Mouse (Mus musculus) frontal cortex, postnatal 36 days (tissue): ENCODE results near the gene Hydin.
"Not testable (repeated sequence)": the region's sequence is repeated elsewhere in the genome, so short reads cannot be mapped to it uniquely, and the experiment has no call there.

Source experiments
- DNase-seq, 2 experiments: peaks; one replicate each; pipeline ENCODE4 v3.0.0; 2022; ENCODE audit warnings: low spot score in 2 of 2

The Hydin gene

DNA sequence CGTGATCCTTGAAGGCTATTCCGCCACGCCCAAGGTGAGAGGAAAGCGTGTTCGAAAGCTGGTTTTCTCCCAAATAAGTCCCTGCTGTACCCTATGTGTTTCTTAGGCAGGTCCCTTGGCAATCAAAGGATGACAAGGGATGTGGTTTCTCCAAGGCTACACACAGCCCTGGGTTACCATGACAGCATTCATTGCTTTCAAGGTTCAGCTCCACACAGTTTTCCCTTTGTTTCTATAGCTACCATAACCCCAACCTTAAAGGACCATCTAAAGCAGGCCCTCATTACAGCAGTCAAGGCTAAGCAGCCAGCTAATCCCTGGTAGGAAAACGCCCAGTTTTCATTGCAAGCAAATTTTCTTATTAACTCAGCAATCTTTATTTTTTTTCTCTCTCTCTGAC lies 183.7 kb downstream of the Hydin start:
- DNase-seq = no peak

DNA sequence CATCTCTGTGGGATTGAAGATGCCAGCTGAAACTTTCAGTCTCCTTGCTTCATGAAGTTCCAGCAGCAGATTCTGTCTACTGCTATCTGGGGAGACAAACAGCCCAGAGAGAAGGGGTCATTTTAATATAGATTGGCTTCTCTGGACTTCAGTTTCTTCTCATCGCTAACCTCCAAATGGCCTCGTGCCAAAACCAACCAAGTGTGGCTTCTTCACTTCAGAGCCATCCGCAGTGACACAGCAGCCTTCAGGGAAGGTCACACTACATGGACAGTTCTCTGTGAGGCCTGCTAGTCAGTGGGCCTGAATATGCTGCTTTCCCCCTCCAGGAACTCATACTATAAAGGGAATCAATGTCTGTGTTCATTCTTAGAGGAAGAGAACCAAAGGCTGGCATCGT lies 187.7 kb downstream of the Hydin start:
- no peak for DNase-seq

DNA sequence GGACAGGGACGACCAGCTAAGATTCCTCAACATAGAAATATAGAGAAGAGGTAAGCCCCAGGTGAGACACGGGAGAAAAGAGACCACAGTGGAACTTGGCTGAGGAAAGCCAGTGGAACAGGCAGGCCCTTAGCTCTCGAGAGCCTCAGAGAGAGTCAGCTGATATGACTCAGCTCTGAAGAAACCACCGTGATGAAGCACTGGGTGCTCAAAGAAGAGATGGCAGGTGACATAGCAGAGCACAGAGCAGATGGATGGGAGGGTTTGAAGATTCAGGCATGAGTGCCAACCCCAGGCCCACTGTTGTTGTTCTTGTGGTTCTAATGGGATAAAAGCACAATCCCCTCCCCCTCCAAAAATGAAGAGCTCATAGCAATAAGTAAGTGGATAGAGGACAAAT lies 190.6 kb downstream of the Hydin start:
- no peak for DNase-seq

- no peak for DNase-seq
These were observed 195.9 kb downstream of the Hydin start for GRCm38 (mm10) chr8:110462627-110463208.

DNA sequence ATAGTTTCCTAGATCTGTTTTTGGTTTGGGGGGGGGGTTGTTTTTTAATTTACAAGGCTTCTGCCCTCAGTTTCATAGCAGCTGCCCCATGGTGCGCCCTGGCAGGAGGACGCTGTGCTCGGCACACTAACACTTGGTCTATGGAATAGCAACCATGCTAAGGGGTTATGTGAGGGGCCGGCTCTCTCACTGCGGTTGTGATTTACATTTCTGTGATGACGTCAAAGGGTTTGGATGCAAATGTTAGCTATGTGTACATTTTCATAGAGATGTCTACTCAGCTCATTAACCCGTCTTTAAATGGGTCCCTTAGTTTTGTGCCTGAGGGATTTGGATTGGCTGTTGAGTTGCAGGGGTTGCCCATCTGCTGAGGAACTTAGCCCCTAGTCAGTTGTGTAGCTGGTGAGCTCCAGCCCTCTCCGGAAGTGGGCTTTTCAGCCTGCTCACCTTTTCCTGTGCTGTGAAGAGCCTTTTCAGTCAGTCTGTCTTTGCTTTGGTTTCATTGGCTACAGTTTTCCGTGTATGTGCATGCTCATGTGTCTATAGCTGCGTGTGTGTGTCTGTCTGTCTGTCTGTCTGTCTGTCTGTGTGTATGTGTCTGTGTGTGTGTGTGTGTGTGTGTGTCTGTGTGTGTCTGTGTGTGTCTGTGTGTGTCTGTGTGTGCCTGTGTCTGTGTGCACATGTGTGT lies 197.1 kb downstream of the Hydin start:
- no peak for DNase-seq

DNA sequence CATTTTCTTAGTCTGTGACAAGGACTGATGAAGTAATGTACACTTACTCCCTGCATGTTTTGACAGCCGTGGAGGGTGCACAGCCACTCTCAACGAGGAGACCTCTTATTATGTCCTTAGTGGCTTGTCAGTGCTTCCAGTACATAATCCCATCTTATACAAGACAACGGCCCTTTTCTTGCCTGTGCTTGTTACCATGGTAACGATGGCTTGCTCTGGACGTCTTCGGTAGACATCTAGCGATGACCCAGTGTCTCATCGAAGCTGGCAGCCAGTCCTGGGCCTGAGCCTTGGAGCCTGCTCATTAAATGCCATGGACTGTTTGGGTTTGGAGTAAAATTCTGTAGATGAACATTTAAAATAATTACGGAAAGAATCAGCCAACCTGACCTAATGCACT lies 198.8 kb downstream of the Hydin start:
- DNase-seq = peak in 1 of 2 experiments; percentile 11

DNA sequence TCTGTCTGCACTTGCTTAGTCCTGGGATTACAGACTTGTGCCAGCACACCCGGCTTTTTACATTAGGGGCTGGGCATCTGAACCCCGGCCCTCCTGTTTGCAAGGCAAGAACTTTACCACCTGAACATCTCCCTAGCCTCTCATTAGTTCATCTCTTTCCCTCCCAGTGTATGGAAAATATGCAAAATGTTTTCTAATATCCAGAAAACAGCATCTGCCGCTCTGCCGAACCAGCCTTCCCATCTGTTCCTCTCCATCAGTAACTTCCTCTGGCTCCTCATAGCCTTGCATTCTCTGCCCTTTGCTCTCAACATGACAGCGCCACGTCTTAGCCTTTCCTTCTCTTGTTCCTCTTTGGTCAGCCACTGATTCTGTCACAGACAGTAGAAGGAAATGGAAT lies 210.5 kb downstream of the Hydin start:
- DNase-seq = no peak

DNA sequence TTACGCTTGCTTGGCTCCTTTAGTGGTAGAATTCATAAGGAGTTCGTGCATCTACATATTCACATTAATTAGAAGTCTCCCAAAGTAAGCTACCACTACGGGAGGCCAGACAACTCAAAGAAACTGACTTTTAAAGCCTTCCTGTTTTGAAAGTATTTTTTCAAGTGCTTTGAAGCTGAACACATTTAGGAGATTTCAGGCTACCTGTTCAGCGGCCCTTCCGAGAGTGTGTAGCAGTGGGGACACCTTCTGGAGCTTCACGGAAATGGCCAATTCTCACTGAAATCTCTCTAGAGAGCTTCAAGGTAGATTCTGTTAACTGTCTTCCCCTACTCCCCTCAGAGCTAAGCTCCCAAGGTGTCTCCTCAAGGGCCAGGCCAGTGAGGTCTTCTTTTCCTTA lies 211.8 kb downstream of the Hydin start:
- peak; percentile 57 to 68 for DNase-seq

DNA sequence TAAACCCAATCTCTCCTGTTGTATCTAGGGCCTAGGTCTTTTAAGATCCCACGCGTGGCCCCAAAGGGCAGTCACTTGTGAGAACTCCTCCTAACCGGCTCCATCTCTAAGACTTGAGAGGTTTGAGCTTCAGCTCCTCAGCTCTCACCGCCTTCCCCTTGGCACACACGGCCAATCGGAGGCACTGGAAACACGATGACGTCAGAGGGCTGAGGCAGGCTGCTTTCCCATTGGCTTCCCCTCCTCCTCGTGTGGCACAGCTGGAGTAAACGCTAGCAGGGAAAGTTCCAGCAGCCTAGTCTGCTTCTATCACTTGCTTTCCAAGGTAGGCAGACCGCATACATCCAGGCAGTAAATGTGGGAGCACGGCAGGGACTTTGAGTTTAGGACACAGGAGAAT lies 212.6 kb downstream of the Hydin start:
- DNase-seq = no peak

DNA sequence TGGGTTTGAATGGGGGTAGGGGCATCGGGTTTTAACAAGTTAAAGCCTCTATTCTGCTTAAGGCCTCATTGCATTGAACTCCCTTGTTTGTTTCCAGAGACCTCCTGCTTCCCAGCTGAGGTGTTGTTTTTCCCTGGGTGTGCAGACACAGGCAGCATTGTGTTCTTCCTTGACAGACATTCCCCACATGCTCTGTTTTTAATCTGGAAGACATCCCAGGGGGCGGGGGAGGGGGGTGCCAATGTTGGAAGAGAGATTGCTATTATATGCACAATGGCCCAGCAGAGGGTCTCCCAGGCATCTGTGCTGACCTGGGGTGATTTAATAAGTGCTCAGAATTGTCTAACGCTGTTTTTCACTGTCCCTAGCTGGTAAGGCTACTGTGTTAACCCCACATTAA lies 215.5 kb downstream of the Hydin start:
- no peak for DNase-seq

DNA sequence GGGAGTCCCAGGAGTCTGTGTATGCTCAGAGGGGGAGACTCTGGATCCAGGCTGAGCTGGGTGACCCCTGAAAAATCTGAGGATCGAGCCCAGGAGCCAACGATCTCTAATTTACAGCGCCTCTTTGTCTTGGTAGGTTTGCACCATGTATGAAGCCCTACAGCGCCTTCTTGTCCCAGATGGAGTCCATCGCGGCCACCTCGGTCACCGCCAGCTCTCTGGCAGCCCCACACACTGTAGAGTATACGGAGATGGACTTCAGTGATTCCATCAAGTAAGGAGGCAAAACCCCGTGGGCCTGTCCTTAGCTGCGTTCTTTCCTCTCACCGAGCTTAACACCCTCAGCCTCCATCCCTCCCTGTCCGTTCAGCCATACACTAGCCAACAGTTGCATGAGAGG lies 218.5 kb downstream of the Hydin start:
- no peak for DNase-seq

GRCm38 (mm10) chr8:110486020-110486419 lies 219.2 kb downstream of the Hydin start:
- DNase-seq = no peak

DNA sequence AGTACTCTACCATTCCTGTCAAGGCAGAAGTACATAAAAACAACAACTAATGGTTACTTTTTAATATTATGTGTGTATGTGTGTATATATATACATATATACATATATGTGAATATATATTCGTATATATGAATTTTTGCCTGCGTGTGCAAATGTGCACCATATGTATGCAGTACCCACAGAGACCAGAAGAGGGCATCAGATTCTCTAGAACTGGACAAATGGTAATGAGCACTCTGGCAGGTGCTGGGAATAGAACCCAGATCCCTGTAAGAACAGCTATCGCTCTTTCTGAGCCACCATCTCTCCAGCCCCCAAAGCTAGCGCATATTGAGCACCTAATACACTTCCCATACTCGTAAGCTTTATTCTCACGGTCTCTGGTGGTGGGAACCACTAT lies 220.9 kb downstream of the Hydin start:
- DNase-seq = no peak

GRCm38 (mm10) chr8:110489344-110489743 lies 222.6 kb downstream of the Hydin start:
- no peak for DNase-seq

DNA sequence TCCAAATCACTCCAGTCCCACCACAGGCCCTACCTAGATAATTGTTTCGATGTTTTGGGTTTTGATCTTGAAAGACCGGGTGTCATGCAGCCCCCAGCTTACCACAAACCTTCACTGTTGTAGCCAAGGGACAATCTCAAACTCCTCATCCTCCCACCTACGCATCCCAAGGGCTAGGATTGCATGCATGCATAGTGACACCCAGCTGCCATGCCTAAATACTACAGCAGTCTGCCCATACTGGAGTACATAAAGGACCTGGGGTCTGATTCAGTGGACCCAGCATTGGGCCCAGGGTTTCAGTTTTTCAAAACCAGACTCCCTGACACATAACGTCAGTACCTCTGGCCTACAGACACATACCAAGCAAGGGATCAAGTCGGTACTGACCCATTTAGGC lies 224.3 kb downstream of the Hydin start:
- no peak for DNase-seq

DNA sequence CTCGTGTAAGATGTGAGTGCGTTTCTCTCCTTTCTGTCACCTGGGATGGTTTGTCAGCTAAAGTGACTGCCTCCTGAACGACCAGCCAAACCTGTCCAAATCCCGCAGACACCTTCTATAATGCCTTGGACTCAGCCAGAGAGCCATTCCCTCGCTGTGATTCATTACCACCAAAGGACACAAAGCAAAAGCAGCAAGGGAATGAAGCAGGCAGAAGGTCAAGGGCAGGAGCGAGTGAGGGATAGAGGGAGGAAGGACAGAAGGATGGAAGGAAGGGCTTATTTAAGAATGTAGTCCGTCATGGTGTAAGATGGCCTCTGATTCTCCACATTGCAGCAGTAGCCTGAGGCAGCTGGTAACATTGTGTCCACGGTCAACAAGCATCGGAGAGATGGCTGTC lies 229.5 kb downstream of the Hydin start:
- DNase-seq = no peak

DNA sequence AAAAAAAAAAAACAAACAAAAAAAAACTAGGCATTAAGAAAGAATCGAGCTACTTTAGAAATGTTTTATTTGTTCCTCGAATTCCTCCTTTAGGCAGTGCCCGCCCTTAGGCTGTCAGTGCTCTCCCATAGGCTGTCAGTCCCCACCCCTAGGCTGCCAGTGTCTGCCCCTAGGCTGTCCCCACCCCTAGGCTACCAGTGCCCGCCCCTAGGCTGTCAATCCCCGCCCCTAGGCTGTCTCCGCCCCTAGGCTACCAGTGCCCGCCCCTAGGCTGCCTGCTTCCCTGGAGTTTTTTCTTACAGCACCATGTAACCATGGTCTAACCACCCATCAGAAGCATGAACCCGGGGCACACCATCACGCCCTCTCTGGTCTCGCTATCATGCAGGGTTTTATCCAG lies 233.5 kb downstream of the Hydin start:
- no peak for DNase-seq

GRCm38 (mm10) chr8:110500661-110501060 lies 233.9 kb downstream of the Hydin start:
- DNase-seq = no peak

DNA sequence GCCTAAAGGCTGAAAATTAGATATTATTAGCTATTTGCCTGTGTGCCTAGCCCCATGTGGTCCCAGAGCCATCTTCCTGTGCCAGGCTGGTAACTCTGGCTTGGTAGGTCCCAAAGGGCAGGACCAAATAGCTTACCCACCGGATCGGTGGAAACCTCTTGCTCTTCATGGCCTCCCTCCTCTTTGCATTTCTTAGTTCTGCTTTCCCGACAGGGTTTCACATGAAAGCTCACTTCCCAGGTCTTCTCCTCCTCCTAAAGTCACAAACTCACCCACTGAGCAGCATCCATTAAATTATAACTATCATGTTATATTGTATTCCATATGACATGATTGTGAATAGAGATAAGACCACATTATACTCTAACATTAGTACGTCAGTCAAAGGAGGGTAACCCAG lies 234.6 kb downstream of the Hydin start:
- DNase-seq = no peak

DNA sequence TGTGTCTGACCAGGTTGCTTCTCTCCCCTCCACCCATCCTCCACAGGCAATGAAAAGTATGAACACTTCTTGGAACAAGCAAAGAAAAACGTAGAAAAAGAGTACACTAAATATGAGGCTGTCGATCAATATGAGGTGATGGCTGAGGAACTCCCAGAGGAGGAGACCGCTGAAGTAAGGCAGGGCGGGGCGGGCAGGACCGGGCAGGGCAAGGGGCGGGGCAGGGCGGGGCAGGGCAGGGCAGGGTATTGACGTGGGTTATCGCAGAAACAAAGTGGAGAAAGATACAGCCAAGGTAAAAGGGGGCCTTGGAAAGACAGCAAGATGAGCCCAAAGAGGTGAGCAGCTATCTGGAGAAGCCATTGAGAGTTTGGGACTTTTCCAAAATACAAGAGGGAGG lies 236.1 kb downstream of the Hydin start:
- no peak for DNase-seq

DNA sequence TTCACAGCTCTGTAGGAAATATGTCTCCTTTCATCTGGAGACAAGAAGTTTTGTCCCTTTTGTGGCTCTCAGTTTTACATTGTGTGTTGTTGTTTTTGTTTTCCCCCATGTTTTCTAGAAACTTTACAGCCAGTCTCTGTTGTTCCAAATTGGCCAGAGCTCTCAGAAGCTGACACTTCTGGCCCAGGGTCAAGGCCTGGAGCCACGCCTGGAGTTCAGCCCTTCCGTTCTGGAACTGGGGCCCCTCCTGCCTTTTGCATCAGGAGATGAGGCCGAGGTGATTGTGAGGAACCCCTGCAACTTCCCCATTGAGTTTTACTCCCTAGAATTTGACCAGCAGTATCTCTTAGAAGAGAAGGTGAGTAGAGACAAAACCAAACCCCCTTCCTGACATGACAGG lies 242.0 kb downstream of the Hydin start:
- no peak for DNase-seq

DNA sequence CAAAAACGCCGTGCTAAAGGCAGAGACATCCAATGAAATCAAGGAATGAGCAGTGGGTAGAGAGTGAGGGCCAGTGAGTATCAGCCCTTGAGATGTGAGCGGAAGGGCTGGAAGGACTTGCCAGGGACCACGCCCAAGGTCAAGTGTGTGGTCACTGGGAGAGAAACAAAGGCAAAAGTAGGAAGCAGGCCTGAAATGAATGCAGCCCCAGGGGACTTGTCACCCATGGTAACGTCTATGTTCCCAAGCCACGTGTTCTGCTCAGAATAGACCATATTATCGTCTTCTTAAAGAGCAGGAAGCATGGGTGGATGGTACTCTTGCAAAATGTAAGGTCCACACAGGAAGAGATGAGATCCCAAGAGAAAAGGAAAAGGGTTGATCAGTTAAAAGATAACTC lies 253.0 kb downstream of the Hydin start:
- no peak for DNase-seq

DNA sequence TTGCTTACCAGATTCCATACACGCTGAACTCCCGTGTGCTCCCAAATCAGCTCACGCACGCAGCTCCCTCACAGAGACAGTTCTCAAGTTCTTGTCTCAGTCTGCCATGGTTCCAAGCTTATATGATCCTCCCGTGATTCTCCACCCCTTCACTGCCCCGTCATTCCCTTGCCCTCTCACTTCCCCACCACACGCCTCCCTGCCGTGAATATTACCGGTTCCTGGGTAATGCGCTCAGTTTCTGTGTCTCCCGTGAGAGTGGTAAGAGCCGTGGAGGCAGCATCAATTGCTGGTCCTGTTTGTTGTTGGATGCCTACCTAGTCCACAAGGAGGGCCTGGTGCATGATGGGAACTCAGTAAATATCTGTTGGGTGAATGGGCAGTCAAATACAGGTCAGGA lies 255.1 kb downstream of the Hydin start:
- DNase-seq = no peak

GRCm38 (mm10) chr8:110522495-110522894 lies 255.7 kb downstream of the Hydin start:
- not testable (repeated sequence) for DNase-seq
